Mouse (Mus musculus) brain, embryonic 14.5 days (tissue): Measurements from ENCODE around the gene Sumo3.

Source experiments
- CTCF ChIP-seq: fragments of 200-500 bp; IDR thresholded peaks from 2 replicates; pipeline ENCODE4 v1.5.1; 2012; ENCODE audit warnings: inconsistent platforms, mild to moderate bottlenecking, moderate library complexity, borderline replicate concordance; ENCODE audit not compliant: insufficient read depth, insufficient read length; ENCODE audit errors: extremely low read depth
- POLR2A ChIP-seq: fragments of 200-500 bp; IDR thresholded peaks from 2 replicates; pipeline ENCODE4 v1.6.1; 2012; ENCODE audit warnings: mild to moderate bottlenecking, inconsistent platforms, borderline replicate concordance; ENCODE audit not compliant: poor library complexity, insufficient read depth, insufficient read length, severe bottlenecking; ENCODE audit errors: extremely low read depth

- TF ChIP-seq CTCF (no peak), POLR2A (no peak)
Measured at GRCm38 (mm10) chr10:77615647-77616046, 9.8 kb downstream of the Sumo3 start.
